Mouse (Mus musculus) C2C12 (cell line): Measurements from ENCODE around the gene Chd3.

Source experiments
- CEBPB ChIP-seq: IDR thresholded peaks from one replicate; pipeline ENCODE4 v1.6.1; 2011; ENCODE audit warnings: low read depth, mild to moderate bottlenecking, control low read depth, moderate library complexity
- CTCF ChIP-seq: IDR thresholded peaks from one replicate; pipeline ENCODE4 v1.5.1; 2011; ENCODE audit not compliant: control insufficient read depth, insufficient read depth, insufficient read length
- MYOD1 ChIP-seq: IDR thresholded peaks from one replicate; pipeline ENCODE4 v1.6.1; 2011; ENCODE audit warnings: low read depth; ENCODE audit not compliant: control insufficient read depth, insufficient read length
- USF1 ChIP-seq: IDR thresholded peaks from one replicate; pipeline ENCODE4 v1.6.1; 2011; ENCODE audit warnings: low read depth, mild to moderate bottlenecking, control low read depth, moderate library complexity

- no peak for TF ChIP-seq CTCF
- TF ChIP-seq CEBPB: no peak
- no peak for TF ChIP-seq USF1
- TF ChIP-seq MYOD1: no peak
Observed at GRCm38 (mm10) chr11:69365722-69366121, 3.5 kb downstream of the Chd3 start.
